Mouse (Mus musculus) hindlimb bud, embryonic 11.5 days (tissue): ENCODE measurements at regions not wholly inside any gene's neighbourhood (a gene's known extent, or its start where the extent isn't known, plus 50 kb on each side); places are given as distances from the start of the nearest gene placed in this dataset.

ENCODE experiments used
- DNase-seq: peaks from one replicate; pipeline ENCODE4 v3.0.0-alpha.2; 2012; ENCODE audit warnings: low read depth, low spot score; ENCODE audit errors: extremely low spot score

DNA sequence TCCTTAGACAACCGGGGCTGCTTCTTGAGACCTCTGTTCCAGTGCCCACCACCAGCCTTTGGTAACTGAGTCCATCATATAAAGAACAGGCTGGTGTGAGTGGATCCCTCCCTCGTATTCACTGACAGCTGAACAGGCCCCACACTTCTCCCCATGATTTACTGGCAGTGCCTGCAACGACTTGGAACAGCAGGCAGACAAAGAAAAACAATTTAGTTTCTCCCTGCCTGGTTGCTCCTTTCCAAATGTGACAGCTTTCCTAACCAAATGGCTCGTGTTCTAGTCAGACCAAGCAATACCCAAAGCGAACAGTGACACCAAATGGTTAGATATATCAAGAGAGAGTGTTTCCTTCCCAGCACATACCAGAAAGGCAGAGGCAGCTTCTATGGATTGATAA, 150.0 kb upstream of the Adamts3 start:
- DNase-seq, result no peak

DNA sequence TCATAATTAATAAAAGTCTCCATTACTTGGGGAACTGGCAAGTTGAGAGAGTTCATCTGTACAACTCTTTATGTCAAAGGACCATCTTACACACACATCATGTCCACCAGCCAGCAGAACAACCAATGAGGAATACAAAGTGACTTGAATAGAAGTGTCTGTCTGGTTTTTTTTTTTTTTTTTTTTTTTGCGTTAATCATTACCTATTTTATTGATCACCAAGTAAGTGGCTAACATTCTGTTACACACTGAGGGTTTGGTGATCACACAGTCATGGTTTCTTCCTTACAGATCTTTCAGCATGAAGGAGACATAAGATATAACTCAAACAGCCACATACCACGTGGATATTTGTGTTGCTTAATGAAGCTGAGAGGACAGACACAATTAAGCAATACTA, 147.6 kb upstream of the Adamts3 start:
- DNase-seq, result no peak

DNA sequence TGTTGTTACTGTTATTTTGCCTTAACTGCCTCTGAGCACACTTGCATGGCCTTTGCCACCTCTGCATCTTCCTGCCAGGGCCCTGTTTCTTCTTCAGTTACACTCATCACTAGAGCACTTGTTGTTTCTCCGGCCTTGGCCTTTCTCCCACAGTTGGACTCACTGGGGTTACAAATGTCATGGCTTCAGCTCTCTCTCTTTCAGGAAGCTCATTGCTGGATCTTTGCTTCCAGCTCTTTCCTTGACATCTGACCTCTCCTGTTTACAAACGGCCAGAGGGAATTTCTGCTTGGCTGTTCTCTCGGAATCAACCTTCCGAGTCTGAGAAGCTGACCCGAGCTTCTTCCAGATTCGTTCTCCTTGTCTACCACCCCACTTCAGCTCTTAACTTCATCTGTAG, 146.6 kb upstream of the Adamts3 start:
- no peak for DNase-seq

DNA sequence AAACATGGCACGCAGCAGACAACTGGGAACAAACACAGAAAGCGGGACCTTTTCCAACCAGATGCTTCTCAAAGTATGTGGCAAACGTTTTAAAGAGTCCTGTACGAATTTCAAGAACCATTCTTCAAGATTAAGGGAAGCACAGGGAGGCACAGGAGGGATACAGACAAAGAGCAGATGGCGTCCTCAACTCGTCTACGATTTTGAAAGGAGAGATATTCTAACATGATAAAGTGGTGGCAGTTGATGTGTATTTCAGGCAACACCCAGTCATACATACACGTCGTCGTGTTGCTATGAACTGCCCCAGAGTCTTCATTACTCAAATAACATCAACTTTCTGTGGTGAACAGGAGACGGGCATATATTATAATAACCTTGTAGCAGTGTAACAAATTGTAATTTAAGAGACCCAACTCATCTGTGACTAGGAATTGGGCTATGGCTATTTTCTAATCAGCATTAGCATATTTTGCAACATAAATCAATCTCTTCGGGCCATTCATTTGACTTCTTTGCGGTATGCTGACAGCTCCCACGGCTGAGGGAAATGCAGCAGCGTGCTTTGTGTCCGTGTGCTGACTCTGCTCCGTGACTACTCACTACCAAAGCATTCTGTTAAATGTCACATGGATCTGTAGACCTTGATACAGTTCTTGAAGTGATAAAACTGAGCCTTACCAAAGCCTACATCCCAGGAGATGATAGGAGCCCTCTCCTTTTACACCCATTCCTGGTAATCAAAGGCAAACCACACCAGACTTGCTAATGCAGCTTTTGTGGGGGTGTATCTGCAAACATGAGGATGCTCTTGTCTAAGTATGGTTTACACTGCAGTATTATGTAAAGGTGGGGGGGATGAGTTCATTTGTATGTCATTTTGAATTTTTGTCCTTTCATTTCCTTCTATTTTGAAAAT, 144.0 kb upstream of the Adamts3 start:
- no peak for DNase-seq

DNA sequence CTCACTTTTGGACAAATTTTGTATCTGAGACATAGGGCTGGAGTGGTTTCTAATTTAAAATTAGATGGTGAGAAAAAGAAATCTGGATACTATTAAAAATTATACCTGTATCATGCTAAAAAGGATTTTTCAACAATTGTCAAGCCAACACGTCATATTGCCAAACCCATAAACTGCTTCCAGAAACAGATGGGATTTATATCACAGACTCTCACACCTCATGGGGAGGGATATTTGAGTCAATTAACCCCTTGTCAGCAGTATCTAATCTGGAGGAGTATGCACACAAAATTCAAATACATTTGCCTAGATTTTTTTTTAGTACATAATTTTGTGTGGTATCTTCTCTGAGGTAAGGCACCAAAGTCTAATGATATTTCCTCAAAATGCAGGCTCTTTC, 138.3 kb upstream of the Adamts3 start:
- no peak for DNase-seq

DNA sequence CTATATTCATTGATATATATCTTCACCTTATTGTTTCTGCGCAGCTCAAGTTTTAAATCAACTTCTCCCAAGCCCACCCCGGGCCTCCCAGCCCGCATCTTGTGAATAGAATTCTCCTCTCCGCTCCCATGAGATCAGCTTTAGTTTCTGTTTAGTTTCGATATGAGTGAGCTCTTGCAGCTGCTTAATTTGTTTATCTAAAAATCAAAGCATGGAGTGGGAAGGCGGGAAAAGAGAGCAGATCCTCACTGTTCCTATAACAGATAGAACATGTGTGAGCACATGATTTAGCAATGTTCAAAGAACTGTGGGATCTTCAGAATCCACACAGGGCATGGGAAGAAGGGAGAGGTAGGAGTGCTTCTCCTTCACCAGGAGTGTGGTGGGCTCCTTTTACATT, 117.6 kb upstream of the Adamts3 start:
- no peak for DNase-seq

DNA sequence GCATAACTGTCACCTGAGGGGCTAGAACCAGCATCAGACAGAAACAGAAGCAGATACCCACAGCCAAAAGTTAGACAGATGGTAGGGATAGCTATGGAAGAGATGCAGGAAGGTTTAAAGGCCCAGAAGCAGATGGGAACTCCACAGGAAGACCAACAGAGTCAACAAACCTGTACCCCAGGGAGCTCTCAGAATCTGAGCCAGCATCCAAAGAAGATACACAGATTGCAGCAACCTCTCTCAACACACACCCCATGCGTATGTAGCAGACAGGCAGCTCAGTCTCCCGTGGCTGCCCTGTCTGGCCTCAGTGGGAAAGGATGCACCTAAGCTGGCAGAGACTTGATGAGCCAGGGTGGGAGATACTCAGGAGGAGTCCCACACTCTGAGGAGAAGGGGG, 108.4 kb upstream of the Adamts3 start:
- no peak for DNase-seq

DNA sequence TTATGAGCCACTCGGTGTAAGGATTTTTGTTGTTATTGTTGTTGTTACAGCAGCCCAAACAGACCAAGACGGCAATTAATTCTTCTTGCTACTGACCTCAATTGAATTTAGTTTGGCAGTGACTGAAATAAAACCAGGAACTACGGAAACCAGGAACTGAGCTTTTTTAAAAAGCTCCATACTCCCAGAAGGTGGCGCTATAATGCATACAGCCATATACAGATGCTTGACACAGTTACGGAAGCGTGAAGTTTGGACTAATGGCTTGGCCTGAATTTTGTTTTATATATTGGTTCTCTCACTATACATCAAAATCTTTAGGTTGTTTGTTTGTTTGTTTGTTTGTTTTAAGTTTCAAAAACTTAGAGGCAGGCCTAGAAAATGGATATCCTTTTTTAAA, 98.5 kb upstream of the Adamts3 start:
- DNase-seq, result no peak

DNA sequence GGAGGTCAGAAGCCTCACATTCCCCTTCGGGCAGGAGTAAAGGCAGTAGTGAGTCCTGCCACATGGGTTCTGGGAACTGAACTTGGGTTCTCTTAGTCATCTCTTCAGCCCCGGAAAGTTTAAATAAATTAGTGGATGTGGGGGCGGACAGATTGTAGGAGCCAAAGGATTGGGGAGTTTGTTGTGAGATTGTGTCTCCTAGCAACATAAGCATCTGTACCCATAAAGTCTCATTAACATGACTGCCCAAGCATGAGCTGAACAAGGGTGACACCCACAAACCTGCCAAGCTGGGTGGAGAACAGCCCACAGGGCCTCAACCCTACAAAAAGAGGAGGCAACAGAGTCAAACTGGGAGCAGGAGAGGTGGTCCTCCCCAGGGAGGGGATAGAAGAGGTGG, 97.1 kb upstream of the Adamts3 start:
- DNase-seq, result no peak

DNA sequence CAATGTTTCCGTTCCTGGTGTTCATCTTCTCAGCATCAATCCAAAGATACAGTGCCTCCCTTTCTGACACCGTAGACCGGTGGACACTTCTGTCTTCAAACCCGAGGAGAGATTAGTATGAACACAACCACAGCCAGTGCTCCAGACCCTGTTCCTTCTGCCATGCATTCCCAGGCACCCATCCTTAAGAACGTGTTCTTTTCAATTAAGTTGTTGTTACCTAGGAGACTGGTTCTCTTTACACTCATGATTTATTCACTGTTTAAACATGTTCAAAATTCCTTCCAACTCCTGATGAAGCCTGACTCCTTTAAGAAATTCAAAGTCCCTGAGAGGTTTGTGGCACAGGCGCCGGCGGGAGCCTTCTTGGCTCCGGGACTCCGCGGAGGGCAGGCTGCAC, 69.5 kb upstream of the Adamts3 start:
- DNase-seq, result no peak

DNA sequence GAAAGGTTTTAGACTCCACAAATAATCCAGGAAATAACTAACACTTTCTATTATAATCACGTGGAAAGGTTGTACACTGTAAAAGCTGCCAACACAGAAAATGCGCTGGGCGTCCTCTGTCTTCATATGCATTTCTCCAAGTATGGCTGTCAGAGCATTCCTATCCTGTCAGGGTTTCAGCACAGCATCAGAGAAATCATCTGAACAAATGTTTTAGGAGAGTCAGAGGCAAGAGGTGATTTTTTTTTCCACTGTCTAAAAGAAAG, 62.5 kb upstream of the Adamts3 start:
- DNase-seq, result no peak

DNA sequence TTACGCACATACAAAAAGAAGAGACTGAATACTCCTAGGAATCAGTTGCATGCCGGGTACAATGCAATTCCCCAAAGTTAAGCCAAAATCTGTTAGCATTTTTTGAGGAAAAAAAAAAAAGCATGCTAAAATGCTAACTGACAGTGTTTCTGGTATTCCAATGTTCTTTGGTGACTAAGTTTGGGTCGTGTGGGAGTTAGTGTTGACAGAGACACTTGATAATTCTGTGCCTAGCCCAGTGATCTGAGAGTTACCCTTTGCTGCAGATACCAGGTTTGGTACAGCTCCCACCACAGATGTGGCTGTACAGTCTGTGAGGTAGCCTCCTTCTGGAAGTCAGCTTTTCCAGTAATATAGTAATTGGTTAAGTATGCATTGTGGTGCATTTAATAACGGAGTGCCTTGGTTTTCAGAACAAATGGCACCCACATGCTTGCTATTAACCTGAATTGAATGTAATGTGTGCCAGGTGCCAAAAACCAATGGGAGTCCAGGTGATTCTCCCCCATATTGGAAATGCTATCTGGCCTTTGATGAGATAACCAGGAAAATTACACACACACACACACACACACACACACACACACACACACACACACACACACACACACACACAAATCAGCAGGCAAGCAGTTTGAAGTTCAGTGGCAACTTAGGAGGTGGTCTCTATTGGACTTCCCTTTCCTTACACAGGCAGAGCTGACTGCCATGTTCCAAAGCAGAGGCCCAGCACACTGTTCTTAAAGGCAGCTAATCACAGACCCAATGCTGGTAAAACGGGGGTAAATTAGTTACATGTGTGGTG, 61.9 kb upstream of the Adamts3 start:
- DNase-seq, result no peak

DNA sequence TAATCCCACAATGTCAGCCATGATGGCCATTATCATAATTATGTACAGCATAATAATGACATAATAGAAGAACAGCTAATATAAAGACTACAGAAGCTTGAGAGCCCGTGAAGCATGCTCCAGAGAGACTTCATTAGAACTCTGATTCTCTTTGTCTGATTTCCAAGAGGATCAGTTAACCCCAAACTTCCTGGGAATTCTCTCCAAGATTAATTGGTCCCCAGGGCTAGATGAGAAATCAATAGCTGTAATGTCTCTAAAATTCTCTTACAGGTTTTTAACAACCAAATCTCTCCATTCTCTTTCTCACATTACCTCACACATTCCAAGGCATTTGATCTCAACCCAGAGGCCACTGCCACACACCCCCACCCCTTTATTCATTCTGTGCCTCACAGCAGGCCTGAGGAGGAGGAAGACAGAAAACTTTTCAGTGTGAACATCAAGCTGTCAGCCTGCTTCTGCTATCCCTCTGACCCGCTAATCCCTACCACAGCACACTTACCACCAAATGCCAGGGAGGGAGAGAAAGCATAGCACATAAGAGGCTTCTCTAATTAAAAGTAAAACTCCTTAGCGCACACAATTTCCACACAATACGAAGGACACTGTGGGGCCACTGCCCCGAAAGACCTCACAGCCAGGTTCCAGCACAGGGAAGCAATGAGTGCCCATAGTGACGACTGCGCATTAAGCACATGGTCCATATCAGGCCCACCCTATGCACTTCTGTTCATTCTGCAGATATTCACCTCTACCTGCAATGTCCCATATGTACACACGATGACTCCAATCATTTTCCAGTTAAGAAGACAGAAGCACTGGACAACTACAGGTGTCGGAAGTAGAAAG, 60.4 kb upstream of the Adamts3 start:
- DNase-seq, result no peak

DNA sequence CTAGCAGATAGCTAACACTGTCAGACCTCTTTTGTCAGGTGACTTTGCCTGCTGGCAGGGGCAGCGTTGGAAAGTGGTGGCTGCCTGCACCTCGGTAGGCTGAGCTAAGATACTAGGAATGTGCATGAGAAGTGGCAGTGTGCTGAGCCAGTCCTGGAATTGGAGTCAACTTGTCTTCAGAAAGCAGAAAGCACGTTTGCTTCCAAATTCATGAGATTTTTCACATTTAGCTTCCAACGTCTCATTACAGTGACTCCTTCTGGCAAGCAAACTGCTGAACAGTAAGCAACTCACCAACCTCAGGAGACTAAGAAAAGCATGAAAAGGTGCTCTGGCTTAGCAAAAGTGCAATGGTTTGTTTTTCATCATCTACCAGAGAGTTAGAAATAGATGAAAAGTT, 59.1 kb upstream of the Adamts3 start:
- no peak for DNase-seq

DNA sequence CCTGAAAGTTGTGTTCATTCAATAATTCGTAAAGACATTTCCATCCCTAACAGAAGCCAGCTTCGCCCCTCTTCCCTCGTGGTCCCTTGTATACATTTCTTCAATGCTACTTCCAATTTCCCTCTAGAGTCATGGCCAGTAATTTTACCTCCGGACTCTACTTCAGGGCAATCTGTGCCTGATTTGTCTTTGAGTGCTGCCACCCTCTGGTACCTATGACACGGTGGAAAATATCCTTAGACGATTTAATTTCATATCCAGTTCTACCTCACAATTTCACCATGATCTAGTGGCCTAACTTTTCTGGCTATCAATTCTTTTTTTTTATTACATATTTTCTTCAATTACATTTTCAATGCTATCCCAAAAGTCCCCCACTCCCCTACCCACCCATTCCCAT, 49.9 kb upstream of the Adamts3 start:
- DNase-seq, result no peak
